Mouse (Mus musculus) T-helper 2 cell (primary cell): ENCODE measurements around the gene Fam222a.

Experiments
- in situ Hi-C: fragments of 300-600 bp; cut with MboI, MseI; formaldehyde crosslinking; loops from one replicate; pipeline ENCODE4 v1.15.1; 2025; ENCODE audit warnings: high pct_unique_total_duplicates

Fam222a gene

GRCm38 (mm10) chr5:114557765-114558731 lies 9.8 kb upstream of the Fam222a start:
- in situ Hi-C loops: no loop called here

DNA sequence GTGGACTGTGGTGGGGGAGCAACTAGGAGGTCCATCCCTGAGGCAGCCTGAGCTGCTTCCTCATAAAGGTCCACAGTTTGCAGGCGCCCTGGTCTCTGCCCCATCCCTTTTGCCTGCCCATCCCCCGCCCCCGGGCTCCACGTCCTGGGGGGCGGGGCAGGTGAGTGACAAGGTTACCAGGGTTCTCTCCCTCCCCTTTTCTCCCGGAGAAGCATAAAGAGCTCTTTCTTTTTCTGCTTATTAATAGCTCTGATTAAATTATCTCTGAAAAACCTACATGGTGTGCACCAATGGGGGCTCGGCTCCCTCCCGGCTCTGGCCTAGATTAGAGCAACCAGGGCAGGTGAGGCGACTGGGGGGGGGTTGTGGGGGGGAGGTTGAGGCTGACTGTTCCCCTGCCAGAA lies 7.3 kb upstream of the Fam222a start:
- in situ Hi-C loops: no loop called here

- in situ Hi-C loops: no loop called here
Measured at GRCm38 (mm10) chr5:114560965-114561364, 6.9 kb upstream of the Fam222a start.

DNA sequence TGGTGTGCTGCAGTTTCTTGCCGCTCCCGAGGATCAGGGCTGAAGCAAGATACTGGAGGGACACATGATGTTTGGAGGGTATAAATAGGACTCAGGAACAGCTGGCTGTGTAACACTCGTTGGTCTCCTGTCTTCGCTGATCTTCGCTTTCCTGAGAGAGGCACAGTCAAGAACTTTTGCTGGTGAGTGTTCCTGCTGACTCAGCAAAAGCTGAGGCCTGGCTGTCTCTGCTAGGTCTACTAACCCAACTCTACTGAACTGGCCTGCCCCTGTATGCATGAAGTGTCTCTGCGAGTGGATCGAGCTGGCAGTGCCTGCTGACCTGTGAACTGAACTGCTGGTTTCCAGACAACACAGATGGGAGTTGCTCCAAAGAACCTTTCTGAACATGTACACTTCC lies 3.8 kb upstream of the Fam222a start:
- in situ Hi-C loops: no loop called here

DNA sequence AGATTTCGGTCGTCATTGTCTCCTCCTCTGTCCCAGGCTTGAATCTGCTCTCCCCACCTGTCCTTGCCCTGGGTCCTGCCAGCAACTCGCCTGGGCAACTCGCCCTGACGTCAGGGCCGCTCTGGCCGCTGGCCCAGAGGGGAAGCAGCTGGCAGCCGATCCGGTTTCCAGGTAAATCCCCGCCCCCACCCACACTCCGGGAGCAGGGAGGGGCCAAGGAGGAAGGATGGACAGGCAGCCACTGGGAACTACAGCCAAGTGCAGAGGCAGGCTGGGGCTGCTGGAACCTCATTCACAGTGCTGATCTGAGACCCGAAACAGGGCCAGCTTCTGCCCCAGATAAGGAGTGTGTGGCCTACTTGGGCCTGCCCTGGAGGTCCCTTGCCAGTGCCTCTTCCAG lies 2.5 kb upstream of the Fam222a start:
- in situ Hi-C loops: no loop called here

DNA sequence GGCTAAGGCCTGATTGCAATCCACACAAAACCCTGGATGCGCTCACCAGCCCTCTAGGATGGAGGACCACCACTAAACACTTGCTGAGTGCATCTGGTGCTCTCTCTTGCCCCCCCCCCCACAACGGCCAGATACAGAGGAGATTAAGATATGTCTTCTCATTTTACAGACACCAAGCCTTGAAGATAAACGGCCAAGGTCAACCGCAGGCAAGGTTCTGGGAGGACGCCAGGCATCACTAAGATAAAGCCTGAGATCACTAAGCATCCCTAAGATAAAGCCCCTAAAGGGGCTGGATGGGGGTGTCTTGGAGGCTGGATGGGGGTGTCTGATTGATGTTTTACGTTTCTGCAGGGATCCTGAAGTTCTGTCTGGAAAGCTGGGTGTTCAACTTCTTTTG lies 2.1 kb upstream of the Fam222a start:
- in situ Hi-C loops: no loop called here

- in situ Hi-C loops: no loop called here
Measured at GRCm38 (mm10) chr5:114566461-114566860, 1.4 kb upstream of the Fam222a start.

DNA sequence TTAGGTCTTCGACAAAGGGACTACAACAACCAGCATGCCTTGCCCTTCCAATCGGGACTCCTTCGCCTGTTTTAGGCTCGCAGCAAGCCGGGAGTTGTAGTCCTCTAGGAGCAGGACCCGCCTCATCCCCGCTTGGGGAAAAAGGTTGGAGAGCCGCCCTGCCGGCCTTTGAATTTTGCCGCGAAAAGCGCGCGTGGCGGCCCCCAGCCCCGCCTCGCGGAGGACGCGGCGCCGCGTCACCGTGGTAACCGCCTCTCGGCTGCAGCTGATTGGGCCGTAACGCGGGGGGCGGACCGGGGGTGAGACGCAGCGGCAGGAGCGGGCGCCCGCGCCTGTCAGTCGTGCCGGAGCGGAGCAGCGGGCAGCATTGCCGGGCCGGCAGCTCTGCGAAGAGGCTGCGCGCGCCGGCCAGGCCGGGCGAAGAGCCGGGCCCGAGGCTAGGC lies 720 bp upstream of the Fam222a start:
- in situ Hi-C loops: no loop called here

- in situ Hi-C loops: no loop called here
Measured at GRCm38 (mm10) chr5:114568818-114569217, 1.0 kb downstream of the Fam222a start.

DNA sequence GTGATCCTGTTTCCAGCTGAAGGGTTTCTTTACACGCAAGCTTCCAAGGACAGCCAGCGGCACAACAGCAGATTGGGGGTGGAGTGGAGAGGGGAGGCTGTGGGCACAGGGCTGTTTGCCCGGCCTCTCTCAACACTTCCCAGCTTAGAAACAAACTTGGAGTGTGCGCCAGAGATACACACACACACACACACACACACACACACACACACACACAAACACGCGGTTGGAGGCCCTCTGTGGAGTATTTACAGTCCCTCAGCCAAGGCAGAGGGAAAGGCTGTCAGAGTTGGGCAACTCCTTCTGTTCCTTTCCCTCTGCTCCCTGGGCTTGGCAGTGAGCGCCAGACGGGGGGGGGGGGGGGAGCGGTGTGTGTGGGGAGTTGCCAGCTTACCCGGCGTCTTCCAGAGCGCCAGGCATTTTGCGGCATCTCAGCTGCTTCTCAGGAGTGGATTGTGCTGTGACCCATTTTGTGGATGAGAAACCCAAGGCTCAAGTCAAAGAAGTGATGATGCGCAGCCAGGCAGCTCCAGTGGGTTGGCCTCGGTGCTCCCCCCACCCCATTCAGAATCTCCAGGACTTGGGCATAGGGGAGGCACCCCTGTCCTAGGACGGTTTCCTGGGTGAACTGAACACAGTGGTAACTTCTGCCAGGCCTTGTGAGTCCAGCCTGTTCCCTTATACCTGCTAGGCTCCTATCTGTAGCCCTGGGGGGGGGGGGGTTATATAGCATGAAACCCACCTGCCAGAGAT lies 2.3 kb downstream of the Fam222a start:
- in situ Hi-C loops: no loop called here

DNA sequence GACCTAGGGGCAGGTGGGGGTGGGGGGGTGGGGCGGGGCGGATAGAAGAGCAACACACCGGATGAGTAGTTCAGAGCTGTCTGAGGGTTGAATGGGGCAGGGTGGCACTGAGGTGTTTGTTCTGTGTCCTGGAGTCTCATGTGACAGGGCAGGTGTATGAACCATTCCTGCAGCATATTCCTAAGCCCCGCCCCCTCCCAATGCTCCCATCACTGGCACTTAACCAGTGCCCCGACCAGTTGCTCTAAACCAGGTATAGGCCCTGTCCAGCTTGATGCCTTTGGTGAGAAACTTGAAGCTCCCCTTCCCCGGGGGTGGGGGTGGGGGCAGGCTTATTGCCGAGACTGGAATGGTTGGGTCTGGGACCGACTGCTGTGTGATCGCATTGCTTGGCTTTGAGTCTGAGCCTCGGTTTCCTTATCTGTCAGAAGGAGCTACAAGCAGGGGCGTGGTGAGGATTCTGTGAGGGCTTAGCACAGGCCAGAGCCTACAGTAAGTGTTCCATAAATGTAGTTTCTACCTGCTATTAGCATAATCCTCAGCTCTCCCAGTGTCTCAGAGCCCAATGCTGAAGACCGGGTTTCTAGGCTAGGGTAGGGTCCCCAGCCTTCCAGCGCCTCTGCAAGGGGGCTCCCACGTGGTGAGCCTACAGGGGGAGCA lies 3.1 kb downstream of the Fam222a start:
- in situ Hi-C loops: no loop called here

GRCm38 (mm10) chr5:114571451-114572030 lies 3.7 kb downstream of the Fam222a start:
- in situ Hi-C loops: no loop called here

GRCm38 (mm10) chr5:114572997-114573396 lies 5.2 kb downstream of the Fam222a start:
- in situ Hi-C loops: no loop called here

DNA sequence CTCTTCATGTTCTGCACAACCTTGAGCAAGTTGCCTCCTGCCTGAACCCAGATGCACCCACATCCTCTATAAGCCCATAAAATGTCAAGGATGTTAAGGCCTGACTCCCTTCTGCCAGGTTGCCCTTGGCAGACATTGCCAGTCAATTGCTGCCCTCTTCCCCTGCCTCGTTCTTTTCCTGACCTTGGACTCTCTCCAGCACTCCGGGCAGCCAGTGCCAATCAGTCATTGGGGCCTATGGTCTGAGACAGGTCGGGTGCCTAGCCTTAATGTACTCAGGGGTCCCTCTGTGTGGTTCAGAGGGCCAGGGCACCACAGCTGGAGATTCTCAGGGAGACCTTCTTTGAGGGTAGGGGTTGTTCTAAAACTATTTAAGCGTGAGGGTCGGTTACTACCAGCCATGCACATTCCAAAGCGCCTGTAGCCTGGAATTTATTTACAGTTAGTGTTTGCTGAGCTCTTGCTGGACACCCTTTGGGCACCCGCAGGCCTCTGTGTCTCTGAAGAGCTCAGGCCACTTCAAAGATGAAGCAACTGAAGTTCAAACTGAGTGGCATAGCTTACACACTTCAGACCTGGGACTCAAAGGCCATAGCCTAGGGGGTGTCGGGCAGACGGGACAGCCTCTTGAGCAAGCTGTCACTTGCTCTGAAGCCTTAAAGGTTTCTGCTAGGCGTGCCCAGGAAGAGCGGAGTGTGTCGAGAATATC lies 6.3 kb downstream of the Fam222a start:
- in situ Hi-C loops: no loop called here

DNA sequence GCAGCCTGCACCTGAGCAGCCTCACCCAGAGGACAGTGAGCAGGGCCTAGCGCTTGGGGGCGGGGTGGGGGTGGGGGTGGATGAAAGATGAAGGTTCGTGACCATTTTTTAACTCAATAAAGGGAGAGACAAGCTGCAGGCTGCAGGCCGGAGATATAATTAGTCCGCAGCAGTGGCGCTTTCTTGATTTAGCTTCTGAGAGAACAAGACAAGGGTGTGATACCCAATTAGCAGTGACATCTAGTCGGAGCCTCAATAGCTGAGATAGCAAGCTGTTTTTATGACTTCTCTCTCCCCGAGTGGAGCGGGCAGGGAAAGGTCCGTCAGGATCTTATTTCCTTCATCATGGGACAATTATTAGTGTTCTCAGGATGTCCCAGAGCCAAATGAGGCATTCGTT lies 7.2 kb downstream of the Fam222a start:
- in situ Hi-C loops: no loop called here

DNA sequence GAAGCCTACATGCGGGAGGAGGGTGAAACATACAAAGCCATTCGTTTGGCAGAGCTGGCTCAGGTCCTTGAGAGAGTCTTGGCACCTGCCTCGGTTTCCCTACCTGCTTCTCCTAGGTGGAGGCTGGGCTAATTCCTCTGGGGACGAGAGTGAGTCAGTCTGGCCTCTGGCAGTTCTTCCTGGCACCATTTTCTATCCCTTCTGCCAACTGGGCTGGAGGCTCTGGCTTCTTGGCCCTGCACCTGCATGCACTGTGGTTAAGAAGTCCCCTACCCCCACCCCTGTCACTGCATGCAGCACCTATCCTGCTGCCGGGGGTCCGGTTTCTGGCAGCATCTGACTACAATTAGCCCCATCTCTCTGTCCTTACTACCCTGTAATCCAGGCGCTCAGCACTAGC lies 7.7 kb downstream of the Fam222a start:
- in situ Hi-C loops: no loop called here

- in situ Hi-C loops: no loop called here
Measured at GRCm38 (mm10) chr5:114575986-114576605, 8.3 kb downstream of the Fam222a start.

GRCm38 (mm10) chr5:114578361-114578760 lies 10.5 kb downstream of the Fam222a start:
- in situ Hi-C loops: no loop called here

GRCm38 (mm10) chr5:114579714-114580357 lies 12.0 kb downstream of the Fam222a start:
- in situ Hi-C loops: no loop called here

- in situ Hi-C loops: no loop called here
Measured at GRCm38 (mm10) chr5:114581486-114581885, 13.7 kb downstream of the Fam222a start.
